Mouse (Mus musculus) Patski (cell line): ENCODE data around the gene Snrk. TPM values are rescaled to one million over a fixed set of nuclear protein-coding genes. Genes with fewer than 3 reads are reported as not detected.

Source experiments
- ATAC-seq: fragments of 100-300 bp; one replicate; pipeline ENCODE4 v1.8.0; 2021
- CTCF ChIA-PET: fragments of 350-600 bp; sonication (Branson Sonifier 250); formaldehyde crosslinking; loops from one replicate; lab custom pipeline; 2022; ENCODE audit warnings: inconsistent platforms; lab: Charles Lee
- POLR2A ChIA-PET: fragments of 350-600 bp; sonication (Branson Sonifier 250); formaldehyde crosslinking; loops from one replicate; lab custom pipeline; 2022; ENCODE audit warnings: antibody characterized with exemption, inconsistent platforms; lab: Charles Lee
- DNase-seq: peaks from one replicate; pipeline ENCODE4 v3.0.0-alpha.2; 2011; ENCODE audit warnings: low read depth, low spot score
- H3K27me3 ChIP-seq: fragments of 371-371 bp; one replicate; pipeline ENCODE4 v1.5.1; 2021
- CTCF ChIP-seq: fragments of 100-300 bp; IDR thresholded peaks from one replicate; pipeline ENCODE4 v1.5.1; 2021
- in situ Hi-C: fragments of 300-500 bp; cut with MboI; formaldehyde crosslinking; loops from 3 replicates; pipeline ENCODE4 v1.11.1; 2018; ENCODE audit warnings: low pct_unique_long_range_greater_than_20kb, mixed read lengths
- polyA plus RNA-seq: library from polyadenylated mRNA; unstranded; gene quantifications from one replicate; pipeline ENCODE4 v1.2.3, GENCODE M21; 2021

The Snrk gene
- polyA plus RNA-seq, 1 experiment from 2014 or later = 28.1 TPM

DNA sequence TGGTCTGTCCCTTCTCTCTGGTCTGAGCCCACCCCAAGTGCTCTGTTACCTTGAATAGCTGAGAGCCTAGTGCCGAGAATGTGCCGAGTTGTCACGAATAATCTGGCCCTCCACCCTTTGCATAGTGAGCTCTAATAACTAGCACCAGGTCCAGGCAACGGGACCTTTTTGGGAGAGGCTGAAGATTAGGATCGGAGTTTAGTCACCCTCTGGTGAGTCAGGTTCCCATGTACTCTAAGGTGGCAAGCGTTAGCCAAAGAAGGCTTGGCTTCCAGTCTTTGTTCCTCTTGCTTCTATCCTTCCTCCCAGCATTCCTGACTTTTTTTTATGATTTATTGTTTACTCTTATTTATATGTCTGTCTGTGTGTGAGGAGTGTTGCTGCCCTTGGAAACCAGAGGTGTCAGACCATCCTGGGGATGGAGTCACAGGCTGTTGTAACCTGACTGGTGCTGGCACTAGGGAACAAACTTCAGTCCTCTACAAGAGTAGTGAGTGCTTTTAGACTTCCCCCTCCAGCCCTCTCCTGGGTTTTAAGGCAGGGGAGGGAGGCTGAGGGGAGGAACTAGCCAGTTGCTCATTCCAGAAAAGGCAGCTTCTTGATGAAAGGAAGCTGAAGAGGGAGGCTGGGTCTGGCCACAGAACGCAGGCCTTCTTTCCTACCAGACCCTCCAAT is 9.2 kb upstream of the Snrk start:
- no peak for DNase-seq

DNA sequence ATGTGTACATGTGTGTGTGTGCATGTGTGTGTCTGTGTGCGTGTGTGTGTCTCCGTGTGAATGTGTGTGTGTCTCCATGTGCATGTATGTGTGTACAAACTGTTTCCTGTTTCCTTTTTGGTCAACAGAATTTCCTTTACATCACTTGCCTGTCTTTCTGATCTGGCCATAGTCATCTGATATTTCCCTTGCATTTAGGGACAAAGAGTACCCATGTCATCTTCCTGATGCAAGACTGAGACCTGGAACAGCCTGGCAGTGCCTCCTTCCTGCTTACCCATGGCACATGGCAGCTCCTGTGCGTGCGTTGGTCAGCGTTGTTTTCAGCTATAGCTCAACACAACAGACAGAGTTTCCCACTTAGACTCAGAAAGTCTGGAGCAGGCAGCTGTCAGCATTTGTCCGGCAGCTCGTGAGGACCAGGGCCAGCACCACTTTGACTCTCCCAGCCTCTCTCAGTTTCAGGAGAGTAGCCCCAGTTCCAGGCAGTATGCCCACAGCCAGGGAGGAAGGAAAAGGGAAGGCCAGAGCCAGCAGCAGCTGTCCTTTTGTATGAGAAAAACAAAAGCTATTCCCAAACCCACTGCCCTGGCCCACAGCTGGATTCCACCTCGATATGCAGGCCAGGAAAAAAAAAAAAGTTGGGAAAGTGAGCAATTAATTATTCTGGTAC is 7.4 kb upstream of the Snrk start:
- no peak for ATAC-seq
- CTCF ChIA-PET = no interaction called here
- no peak for DNase-seq
- POLR2A ChIA-PET = no interaction called here
- TF ChIP-seq CTCF = no peak
- in situ Hi-C loops = no loop called here
- H3K27me3 ChIP-seq = peaks cover 30% of the 10 kb centered on the region

More for the DNA sequence above, 9.2 kb upstream of the Snrk start:
- ChIA-PET POLR2A (no interaction called here), CTCF (interaction anchor here (1.3 kb wide), 1 partner anchor 114 kb away, joined by 3 read pairs; no protein-coding TSS in a partner anchor)
- in situ Hi-C loops = no loop called here
- no peak for ATAC-seq
- no peak for TF ChIP-seq CTCF
- peaks cover 17% of the 10 kb centered on the region for H3K27me3 ChIP-seq

DNA sequence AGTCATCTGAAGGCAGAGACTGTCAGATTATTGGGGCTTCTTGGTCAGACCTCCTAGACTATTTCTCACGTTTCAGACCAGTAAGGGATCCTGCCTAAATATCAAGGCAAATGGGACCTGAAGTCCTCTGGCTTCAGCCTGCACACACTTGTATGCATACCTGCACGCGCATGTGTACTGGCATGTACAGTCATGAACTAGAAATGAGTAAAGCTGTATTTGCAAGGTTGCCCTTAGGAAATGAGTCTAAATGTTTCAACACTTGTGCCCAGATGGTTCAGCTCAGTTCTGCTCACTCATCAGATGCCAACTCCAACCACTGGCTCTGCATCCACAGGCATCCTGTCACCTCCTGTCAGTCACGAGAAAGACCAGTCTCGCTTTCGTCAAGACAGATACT is 6.6 kb upstream of the Snrk start:
- in situ Hi-C loops = no loop called here
- no peak for TF ChIP-seq CTCF
- ChIA-PET POLR2A (no interaction called here), CTCF (no interaction called here)
- no peak for ATAC-seq
- no peak for DNase-seq
- H3K27me3 ChIP-seq = peaks cover 37% of the 10 kb centered on the region

DNA sequence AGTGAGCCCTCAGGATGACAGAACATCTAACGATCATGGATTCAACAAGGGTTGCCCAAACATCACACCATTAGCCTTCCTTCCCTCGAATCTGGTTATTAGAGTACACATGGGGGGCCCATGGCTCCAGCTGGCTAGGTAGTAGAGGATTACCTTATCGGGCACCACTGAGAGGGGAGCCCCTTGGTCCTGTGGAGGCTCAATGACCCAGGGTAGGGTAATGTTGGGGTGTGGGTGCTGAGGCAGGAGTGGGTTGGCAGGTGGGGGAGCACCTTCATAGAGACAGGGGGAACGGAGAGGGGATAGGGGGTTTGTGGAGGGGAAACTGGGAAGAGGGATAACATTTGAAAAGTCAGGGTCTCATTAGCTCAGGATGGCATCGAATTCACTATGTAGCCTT is 6.1 kb upstream of the Snrk start:
- DNase-seq (no peak), ATAC-seq (no peak)
- ChIA-PET POLR2A (no interaction called here), CTCF (no interaction called here)
- peaks cover 37% of the 10 kb centered on the region for H3K27me3 ChIP-seq
- TF ChIP-seq CTCF = no peak
- in situ Hi-C loops = no loop called here

DNA sequence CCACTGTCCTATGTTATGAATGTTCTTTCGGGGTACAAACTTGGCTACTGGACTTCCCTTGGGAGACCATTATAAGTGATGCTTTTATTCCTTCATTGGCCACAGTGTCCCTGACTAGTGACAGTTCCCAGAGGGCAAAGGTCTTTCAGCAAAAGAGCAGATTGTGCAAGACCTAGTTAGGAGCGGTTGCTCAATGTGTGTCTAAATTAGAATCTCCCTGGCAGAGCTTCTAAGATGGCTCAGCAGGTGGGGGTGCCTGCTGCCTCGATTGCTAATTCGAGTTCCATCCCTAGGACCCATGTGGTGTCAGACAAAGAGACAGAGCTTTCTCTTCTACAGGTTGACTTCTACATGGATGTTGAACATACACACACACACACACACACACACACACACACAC is 1.5 kb upstream of the Snrk start:
- peaks cover 37% of the 10 kb centered on the region for H3K27me3 ChIP-seq
- in situ Hi-C loops = loop anchor here (5.0 kb wide), 1 partner anchor 93 kb away; no protein-coding TSS in a partner anchor
- no peak for TF ChIP-seq CTCF
- ATAC-seq = no peak
- ChIA-PET POLR2A (no interaction called here), CTCF (no interaction called here)
- DNase-seq = no peak

DNA sequence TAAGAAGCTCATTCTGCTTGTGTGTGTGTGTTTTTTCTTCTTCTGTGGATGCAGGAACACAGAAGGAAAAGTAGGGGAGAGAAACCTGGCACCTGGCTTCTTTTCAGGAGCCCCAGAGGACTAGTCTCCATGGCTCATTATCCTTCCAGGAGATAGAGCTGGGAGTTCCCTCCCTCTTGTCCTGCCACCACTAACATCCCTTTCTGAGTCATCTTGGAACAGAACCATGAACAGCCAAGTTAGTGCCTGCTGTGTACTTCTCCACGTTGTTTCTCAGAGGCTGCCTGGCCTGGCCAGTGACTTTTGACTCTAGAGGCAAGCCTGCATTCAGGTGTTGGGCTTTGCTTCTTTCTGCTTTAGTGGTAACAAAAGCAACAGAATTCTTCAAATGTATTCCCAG is 707 bp upstream of the Snrk start:
- no peak for DNase-seq
- ChIA-PET POLR2A (interaction anchor here (1.0 kb wide), 1 partner anchor 214 kb away, joined by 3 read pairs; no protein-coding TSS in a partner anchor), CTCF (no interaction called here)
- no peak for TF ChIP-seq CTCF
- in situ Hi-C loops = loop anchor here (5.0 kb wide), 1 partner anchor 94 kb away; no protein-coding TSS in a partner anchor
- no peak for ATAC-seq
- peaks cover 35% of the 10 kb centered on the region for H3K27me3 ChIP-seq

DNA sequence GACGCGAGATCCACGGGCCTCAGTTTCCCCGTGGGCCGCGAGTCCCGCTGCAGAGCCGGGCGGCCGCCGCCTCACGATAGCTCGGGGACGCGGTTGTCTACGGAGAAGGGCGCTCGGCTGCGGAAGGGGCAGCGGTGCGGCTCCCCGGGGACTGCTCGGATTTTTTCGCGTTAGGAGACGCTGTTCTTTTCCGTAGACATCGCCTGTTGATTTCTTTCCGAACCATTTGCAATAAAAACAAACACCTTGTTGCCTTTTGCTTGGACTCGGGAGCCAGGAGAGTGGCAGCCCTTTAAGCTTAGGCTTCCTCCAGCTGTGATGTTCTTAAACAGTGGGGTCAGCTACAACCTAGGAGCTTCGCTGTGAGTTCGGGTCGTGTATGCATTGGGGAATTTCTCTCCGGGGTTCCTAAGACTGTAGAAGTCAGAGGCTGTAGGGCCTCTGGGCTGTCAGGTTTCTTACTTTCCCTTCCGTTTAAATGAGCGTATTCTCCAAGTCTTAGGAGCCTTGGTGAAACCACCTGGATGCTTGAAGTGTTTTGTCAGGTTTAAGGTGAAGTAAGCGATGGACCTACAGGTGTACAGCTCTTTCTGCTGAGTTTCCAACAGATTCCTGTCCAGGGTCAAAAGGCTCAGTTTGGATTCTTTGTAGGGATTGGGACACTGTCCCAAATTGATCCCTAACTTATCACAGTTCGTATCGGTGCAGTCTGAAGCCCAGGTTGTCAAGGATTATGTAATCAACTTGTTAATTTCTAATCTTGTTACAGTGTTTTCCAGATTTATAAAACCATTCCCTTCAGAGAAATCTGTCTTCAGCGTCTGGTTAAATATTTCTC is 845 bp downstream of the Snrk start:
- DNase-seq = no peak
- no peak for TF ChIP-seq CTCF
- peaks cover 20% of the 10 kb centered on the region for H3K27me3 ChIP-seq
- CTCF ChIA-PET = interaction anchor here (0.9 to 3.7 kb wide), 2 partner anchors 67 to 107 kb away, joined by 3 to 15 read pairs; no protein-coding TSS in a partner anchor
- POLR2A ChIA-PET = interaction anchor here (0.9 to 1.2 kb wide), 3 partner anchors 16 to 32 kb away, joined by 3 to 4 read pairs (median 3); no protein-coding TSS in a partner anchor
- in situ Hi-C loops = loop anchor here (5.0 kb wide), 1 partner anchor 96 kb away; no protein-coding TSS in a partner anchor
- ATAC-seq = peak; percentile 17

DNA sequence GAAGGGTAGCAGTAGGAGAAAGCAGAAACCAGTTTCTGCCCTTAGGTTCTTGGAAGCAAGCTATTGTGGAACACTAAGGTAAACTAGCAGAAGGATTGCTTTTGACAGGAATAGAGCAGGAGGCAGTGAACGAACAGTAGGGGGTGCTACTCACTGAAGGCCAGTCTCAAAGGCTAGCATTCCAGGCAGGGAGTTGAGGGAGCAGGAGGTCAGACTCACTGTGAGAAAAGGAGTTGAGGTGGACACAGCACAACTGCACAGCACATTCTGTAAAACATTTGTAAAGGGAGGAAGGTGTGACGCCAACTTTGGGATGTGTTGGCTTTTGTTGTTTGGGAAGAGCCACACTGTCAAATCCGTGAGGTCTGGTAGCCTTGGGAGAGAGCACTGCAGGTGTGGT is 3.0 kb downstream of the Snrk start:
- no peak for ATAC-seq
- POLR2A ChIA-PET = no interaction called here
- DNase-seq = no peak

DNA sequence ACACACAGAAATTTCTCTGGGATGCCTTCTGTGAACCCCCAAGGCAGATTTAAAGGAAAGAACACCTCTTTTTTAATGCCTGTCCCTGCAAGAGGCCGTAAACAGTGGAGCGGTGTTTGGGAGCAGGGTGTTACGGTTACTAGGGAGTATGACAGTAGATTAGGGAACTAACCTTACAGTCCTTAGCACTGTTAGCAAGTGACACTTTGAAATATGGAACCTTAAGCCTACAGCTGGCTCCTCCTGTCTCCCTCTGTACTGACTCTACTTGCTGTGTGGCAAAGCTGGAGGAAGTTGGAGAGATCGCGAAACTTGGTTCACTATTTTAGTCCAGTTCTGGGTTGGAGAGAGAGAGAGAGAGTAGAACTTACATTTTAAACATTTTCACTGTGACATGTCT is 5.0 kb downstream of the Snrk start:
- no peak for TF ChIP-seq CTCF
- CTCF ChIA-PET = interaction anchor here (1.1 to 1.2 kb wide), 2 partner anchors 9 to 13 kb away, joined by 3 read pairs; no protein-coding TSS in a partner anchor
- H3K27me3 ChIP-seq = no peaks in the 10 kb centered on the region
- no peak for ATAC-seq
- POLR2A ChIA-PET = interaction anchor here (1.4 kb wide), 1 partner anchor 41 kb away, joined by 4 read pairs; no protein-coding TSS in a partner anchor
- in situ Hi-C loops = no loop called here
- no peak for DNase-seq

More for the DNA sequence above, 3.0 kb downstream of the Snrk start:
- peak; percentile 83 for TF ChIP-seq CTCF
- CTCF ChIA-PET = interaction anchor here (0.6 to 3.7 kb wide), 6 partner anchors 15 to 79 kb away, joined by 3 to 15 read pairs (median 4); no protein-coding TSS in a partner anchor
- H3K27me3 ChIP-seq = peaks cover 3% of the 10 kb centered on the region
- in situ Hi-C loops = no loop called here

DNA sequence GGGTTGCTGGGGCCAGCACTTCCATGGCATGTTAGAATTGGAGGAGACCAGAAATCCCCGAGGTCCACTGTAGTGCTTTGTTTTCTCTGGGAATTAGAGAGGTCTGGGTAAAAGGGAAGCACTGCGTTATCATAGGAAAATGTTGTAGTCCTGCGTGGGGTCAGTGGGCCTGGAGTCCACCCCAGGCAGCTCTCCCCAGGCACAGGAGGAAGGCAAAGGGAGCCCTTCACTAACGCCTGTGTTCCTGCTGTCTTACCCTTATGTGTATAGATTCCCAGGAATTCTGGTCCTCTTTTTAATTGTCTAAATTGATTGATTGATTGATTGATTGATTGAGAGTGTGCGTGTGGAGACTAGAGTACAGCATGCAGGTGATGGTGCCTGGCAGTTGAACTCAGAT is 6.1 kb downstream of the Snrk start:
- no peak for TF ChIP-seq CTCF
- ATAC-seq (no peak), DNase-seq (no peak)
- ChIA-PET CTCF (no interaction called here), POLR2A (interaction anchor here (0.6 kb wide), 1 partner anchor 833 kb away, joined by 5 read pairs; no protein-coding TSS in a partner anchor)
- in situ Hi-C loops = no loop called here
- H3K27me3 ChIP-seq = no peaks in the 10 kb centered on the region
